Mouse (Mus musculus): ENCODE data around the gene Ift140.
A peak's percentile ranks its signal among the peaks of the same experiment; 100 is the strongest.
"Not testable (repeated sequence)": the region's sequence is repeated elsewhere in the genome, so short reads cannot be mapped to it uniquely, and the experiment has no call there.

Ift140 gene

DNA sequence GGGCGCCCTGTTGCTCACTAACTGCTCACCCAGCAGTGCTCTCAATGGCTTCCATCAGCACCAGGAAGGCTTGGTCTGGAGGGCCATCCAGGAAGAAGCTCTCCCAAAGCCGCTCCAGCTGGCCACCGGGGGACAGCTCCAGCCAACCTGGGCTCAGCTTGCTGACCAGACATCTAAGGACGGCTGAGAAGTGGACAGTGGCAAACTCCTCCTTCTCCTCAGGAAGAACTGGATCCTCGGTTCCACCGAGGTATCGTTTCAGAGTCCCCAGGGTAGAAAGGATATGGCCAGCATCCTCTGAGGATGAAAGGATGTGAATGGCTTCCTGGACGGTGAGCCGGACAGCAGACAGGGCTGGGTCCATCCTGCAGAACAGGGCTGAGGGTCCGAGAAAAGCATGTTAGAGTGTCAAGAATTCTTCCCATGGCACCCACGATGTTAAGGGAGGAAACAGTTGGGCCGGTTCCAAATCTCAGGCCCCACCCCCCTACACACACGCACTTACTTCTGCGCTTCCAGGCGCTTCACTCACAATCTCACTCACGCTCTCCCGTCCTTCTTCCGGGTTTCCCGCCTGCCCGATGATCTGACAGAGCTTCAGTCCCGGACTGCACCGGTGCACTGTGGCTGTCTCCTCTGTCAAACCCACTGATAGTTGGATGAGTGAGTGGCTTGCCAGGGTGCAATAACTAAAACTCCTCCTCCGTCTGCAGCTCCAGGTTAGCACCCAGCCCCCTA, 99.2 kb downstream of the Ift140 start:
- H3K4me3 ChIP-seq (replicated peaks; ENCODE audit: low read length) = peak overlapping the region; percentile 92
- no peaks in the 10 kb centered on the region for H3K27me3 ChIP-seq (ENCODE audit: insufficient read depth, low read length)
- no peaks in the 10 kb centered on the region for H3K9me3 ChIP-seq (ENCODE audit: low read length)
- no peak for TF ChIP-seq CTCF (conservative IDR thresholded peaks at IDR 0.05; ENCODE audit: low read length)
- no peak for TF ChIP-seq NANOG (IDR thresholded peaks at IDR 0.05; ENCODE audit: borderline replicate concordance, low read length)
- no peak for TF ChIP-seq POU5F1 (IDR thresholded peaks at IDR 0.05; ENCODE audit: borderline replicate concordance, low read length)
- H3K36me3 ChIP-seq (ENCODE audit: insufficient read depth, low read length) = peaks cover 48% of the 10 kb centered on the region
- H3K4me1 ChIP-seq (replicated peaks; ENCODE audit: low read depth, low read length) = peaks cover 24% of the 10 kb centered on the region

DNA sequence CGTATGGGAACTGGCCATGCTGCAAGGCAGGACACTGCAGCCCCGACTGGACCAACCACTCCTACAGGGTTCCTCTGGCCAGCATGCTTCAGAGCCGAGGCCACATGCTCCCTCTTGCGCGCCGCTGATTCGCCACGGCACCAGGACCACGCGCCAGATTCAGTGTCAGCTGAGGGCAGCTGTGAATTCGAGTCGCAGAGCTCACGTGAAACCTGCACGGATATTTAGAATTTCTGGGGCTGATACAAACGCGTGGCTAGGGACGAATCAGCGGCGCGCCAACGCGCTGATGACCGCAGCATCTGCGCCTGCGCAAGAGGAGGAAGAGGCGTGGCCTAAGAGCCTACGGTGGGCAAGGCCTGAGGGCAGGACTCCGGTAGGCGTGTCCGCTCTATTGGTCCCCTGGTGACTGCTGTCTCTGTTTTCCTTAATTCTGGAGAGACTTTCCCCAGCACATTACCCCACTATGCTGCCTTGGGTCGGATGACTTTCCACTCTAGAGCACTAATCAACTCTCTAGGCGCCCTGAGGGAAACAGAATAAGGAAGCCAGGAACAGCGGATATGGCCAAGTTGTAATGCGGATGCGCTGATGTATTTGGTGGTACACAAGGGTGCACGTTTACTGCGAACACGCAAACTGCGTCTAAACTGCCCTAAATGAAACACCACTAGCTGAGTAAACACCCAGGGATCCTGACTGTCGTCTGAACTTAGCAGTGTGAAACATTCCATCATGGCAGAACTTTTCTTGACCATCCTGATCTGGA, 100.0 kb downstream of the Ift140 start, which contains the start of gene Telo2:
Gene Telo2, minus strand, starts transcription at position 304 of the 769 bp plus-strand sequence.
- H3K4me1 ChIP-seq (replicated peaks; ENCODE audit: low read depth, low read length) = peaks cover 24% of the 10 kb centered on the region
- peaks cover 6% of the 10 kb centered on the region for H3K27me3 ChIP-seq (ENCODE audit: insufficient read depth, low read length)
- no peaks in the 10 kb centered on the region for H3K9me3 ChIP-seq (ENCODE audit: low read length)
- peaks cover 40% of the 10 kb centered on the region for H3K36me3 ChIP-seq (ENCODE audit: insufficient read depth, low read length)
- H3K4me3 ChIP-seq (replicated peaks; ENCODE audit: low read length) = peak within 1 kb of the TSS; percentile 92
- no peak for TF ChIP-seq NANOG (IDR thresholded peaks at IDR 0.05; ENCODE audit: borderline replicate concordance, low read length)
- no peak for TF ChIP-seq CTCF (conservative IDR thresholded peaks at IDR 0.05; ENCODE audit: low read length)
- no peak for TF ChIP-seq POU5F1 (IDR thresholded peaks at IDR 0.05; ENCODE audit: borderline replicate concordance, low read length)

DNA sequence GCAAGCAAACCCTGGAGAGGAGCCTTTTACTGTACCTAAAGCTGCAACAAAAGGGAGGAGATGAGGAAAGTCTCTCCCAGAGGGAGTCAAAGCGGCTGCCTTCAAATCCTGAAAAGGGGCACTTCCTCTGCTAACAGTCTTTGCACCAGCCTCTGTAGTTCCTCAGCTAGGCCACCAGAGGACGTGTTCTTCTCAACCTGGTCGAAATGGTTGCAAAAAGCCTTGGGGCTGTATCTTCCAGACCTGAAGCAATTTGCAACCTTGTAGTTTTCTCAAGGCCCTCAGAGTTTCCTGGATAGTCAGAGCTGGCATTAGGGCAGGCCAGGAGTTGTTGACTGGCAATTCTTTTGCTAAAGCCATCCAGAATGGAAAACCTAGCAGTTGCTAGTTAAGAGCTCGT, 101.4 kb downstream of the Ift140 start:
- TF ChIP-seq CTCF (conservative IDR thresholded peaks at IDR 0.05; ENCODE audit: low read length) = peak; percentile 100
- no peak for TF ChIP-seq POU5F1 (IDR thresholded peaks at IDR 0.05; ENCODE audit: borderline replicate concordance, low read length)
- peaks cover 24% of the 10 kb centered on the region for H3K4me1 ChIP-seq (replicated peaks; ENCODE audit: low read depth, low read length)
- H3K4me3 ChIP-seq (replicated peaks; ENCODE audit: low read length) = no peak overlapping the region
- peaks cover 26% of the 10 kb centered on the region for H3K36me3 ChIP-seq (ENCODE audit: insufficient read depth, low read length)
- peaks cover 8% of the 10 kb centered on the region for H3K27me3 ChIP-seq (ENCODE audit: insufficient read depth, low read length)
- no peaks in the 10 kb centered on the region for H3K9me3 ChIP-seq (ENCODE audit: low read length)

DNA sequence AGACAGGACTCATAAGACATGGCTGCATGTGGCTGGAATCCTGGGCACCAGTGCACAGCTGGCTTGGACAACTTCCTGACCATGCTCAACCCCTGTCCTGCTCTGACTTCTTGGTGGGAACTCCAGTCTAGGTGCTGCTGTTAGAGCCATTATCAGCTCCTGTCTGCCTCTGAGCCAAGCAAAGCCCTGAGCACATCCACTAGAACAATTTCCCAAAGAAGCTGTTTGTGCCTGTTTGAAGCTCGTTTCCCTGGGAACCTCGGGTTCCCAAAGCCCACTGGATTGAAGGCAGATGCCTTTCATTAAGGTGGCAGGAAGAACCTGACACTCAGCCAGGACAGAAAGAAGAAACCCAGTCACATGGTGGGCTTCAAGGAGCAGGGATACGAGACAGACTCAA, 104.5 kb downstream of the Ift140 start, which contains the start of gene Ptx4:
Gene Ptx4, plus strand, starts transcription at position 355 of the 400 bp plus-strand sequence.
- no peak for TF ChIP-seq POU5F1 (IDR thresholded peaks at IDR 0.05; ENCODE audit: borderline replicate concordance, low read length)
- TF ChIP-seq NANOG (IDR thresholded peaks at IDR 0.05; ENCODE audit: borderline replicate concordance, low read length) = no peak
- TF ChIP-seq CTCF (conservative IDR thresholded peaks at IDR 0.05; ENCODE audit: low read length) = no peak

DNA sequence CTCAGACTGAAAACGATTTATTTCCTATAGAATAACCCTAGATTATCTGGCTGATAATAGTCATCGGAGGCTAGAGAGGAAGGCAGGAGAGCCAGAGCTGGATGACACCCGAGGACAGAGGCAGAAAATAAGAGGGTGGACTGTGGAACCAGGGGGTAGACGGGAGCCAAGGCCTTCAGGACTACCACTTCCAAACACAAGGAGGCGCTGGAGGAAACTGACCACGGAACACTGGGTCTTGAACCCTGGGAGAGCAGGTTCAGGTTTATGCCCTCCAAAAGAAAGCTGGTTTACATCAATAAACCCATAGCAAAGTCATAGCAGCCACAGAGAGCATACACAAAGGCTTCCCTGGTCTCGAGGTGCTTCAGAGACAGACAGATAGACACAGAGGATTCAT, 108.1 kb downstream of the Ift140 start:
- Histone ChIP-seq H3K9me3 (ENCODE audit: low read length) (no peaks in the 10 kb centered on the region), H3K4me1 (replicated peaks; ENCODE audit: low read depth, low read length) (peaks cover 4% of the 10 kb centered on the region; the same call in 1 of the 2 replicates), H3K36me3 (ENCODE audit: insufficient read depth, low read length) (no peaks in the 10 kb centered on the region), H3K4me3 (replicated peaks; ENCODE audit: low read length) (no peak overlapping the region), H3K27me3 (ENCODE audit: insufficient read depth, low read length) (peaks cover 14% of the 10 kb centered on the region)
- TF ChIP-seq POU5F1 (IDR thresholded peaks at IDR 0.05; ENCODE audit: borderline replicate concordance, low read length) (no peak), NANOG (IDR thresholded peaks at IDR 0.05; ENCODE audit: borderline replicate concordance, low read length) (no peak), CTCF (conservative IDR thresholded peaks at IDR 0.05; ENCODE audit: low read length) (peak; percentile 66)

More for the DNA sequence above, 104.5 kb downstream of the Ift140 start, which contains the start of gene Ptx4:
- H3K9me3 ChIP-seq (ENCODE audit: low read length) = no peaks in the 10 kb centered on the region
- no peaks in the 10 kb centered on the region for H3K36me3 ChIP-seq (ENCODE audit: insufficient read depth, low read length)
- peaks cover 15% of the 10 kb centered on the region for H3K4me1 ChIP-seq (replicated peaks; ENCODE audit: low read depth, low read length)
- peaks cover 14% of the 10 kb centered on the region for H3K27me3 ChIP-seq (ENCODE audit: insufficient read depth, low read length)
- no peak within 1 kb of the TSS for H3K4me3 ChIP-seq (replicated peaks; ENCODE audit: low read length)

DNA sequence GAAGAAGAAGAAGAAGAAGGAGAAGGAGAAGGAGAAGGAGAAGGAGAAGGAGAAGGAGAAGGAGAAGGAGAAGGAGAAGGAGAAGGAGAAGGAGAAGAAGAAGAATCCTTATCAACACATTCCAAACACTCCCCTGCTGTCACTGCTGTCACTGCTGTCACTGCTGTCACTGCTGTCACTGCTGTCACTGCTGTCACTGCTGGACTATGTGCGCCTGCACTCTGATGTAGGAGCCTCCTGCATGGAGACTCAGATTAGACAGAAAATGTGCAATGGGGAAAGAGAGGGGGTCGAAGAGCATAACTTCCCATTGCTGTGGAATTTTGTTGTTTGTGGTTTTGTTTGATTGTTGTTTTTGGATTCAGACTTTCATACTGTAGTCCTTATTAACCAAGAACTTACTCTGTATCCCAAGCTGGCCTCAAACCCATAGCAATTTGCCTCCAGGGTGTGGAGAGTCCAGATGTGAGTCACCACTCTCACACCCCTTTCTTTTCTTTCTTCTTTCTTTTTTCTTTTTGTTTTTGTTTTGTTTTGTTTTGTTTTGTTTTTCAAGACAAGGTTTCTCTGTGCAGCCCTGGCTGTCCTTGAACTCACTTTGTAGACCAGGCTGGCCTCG, 109.7 kb downstream of the Ift140 start:
- not testable (repeated sequence) for H3K4me1 ChIP-seq (replicated peaks; ENCODE audit: low read depth, low read length)

DNA sequence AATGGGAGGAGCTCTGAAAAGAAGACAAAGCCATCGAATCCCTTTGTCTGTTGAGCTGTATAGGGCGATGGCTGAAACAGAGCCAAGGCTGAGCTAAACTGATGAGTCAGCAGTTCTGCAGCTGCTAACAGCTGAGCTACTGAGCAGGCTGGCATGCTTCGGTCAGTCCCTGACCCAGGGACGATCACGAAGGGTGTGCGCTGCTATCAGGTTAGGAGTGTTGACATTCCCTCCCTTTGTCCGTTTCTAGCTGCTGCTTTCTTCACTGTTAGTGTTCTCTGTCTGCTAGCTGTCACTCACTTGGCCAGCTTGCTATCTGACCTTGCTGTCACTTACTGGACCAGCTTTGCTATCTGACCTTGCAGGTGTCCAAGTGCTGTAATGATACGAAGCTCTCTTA, 111.2 kb downstream of the Ift140 start:
- Histone ChIP-seq H3K4me1 (replicated peaks; ENCODE audit: low read depth, low read length) (peaks cover 4% of the 10 kb centered on the region; the same call in 1 of the 2 replicates), H3K27me3 (ENCODE audit: insufficient read depth, low read length) (peaks cover 7% of the 10 kb centered on the region; the same call in 1 of the 2 replicates), H3K9me3 (ENCODE audit: low read length) (no peaks in the 10 kb centered on the region), H3K36me3 (ENCODE audit: insufficient read depth, low read length) (no peaks in the 10 kb centered on the region), H3K4me3 (replicated peaks; ENCODE audit: low read length) (no peak overlapping the region)
- TF ChIP-seq POU5F1 (IDR thresholded peaks at IDR 0.05; ENCODE audit: borderline replicate concordance, low read length) (no peak), NANOG (IDR thresholded peaks at IDR 0.05; ENCODE audit: borderline replicate concordance, low read length) (no peak), CTCF (conservative IDR thresholded peaks at IDR 0.05; ENCODE audit: low read length) (no peak)

More for the DNA sequence above, 109.7 kb downstream of the Ift140 start:
- H3K36me3 ChIP-seq (ENCODE audit: insufficient read depth, low read length); H3K9me3 ChIP-seq (ENCODE audit: low read length); H3K4me3 ChIP-seq (replicated peaks; ENCODE audit: low read length): not testable (repeated sequence)
- peaks cover 10% of the 10 kb centered on the region for H3K27me3 ChIP-seq (ENCODE audit: insufficient read depth, low read length)

DNA sequence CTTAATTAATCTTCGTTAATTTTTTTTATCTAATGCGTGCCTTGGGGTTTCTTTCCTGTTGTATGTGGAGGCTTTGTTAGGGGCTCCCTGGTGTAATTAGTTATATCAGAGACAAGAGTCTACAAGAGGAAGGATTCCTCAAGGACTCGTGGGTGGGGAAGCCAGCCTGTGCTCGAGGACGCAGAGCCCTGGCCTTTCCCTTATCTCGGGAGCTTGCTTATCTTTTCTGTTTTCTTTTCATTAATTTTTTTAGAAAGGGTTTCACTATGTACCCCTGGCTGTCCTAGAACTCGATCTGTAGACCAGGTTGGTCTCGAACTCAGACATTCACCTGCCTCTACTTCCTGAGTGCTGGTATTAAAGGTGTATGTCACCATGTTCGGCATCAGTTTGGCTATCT, 111.8 kb downstream of the Ift140 start:
- Histone ChIP-seq H3K27me3 (ENCODE audit: insufficient read depth, low read length) (peaks cover 5% of the 10 kb centered on the region; the same call in 1 of the 2 replicates), H3K9me3 (ENCODE audit: low read length) (no peaks in the 10 kb centered on the region), H3K36me3 (ENCODE audit: insufficient read depth, low read length) (no peaks in the 10 kb centered on the region), H3K4me1 (replicated peaks; ENCODE audit: low read depth, low read length) (peaks cover 5% of the 10 kb centered on the region; the same call in 1 of the 2 replicates), H3K4me3 (replicated peaks; ENCODE audit: low read length) (no peak overlapping the region)
- TF ChIP-seq NANOG (IDR thresholded peaks at IDR 0.05; ENCODE audit: borderline replicate concordance, low read length) (no peak), POU5F1 (IDR thresholded peaks at IDR 0.05; ENCODE audit: borderline replicate concordance, low read length) (no peak), CTCF (conservative IDR thresholded peaks at IDR 0.05; ENCODE audit: low read length) (no peak)
